Mouse (Mus musculus) heart, postnatal 0 days (tissue): ENCODE measurements at regions not wholly inside any gene's neighbourhood (a gene's known extent, or its start where the extent isn't known, plus 50 kb on each side); places are given as distances from the start of the nearest gene placed in this dataset.

Source experiments
- CTCF ChIP-seq: IDR thresholded peaks from 2 replicates; pipeline ENCODE4 v1.5.1; 2016; ENCODE audit warnings: antibody characterized with exemption, control low read depth, low read depth
- EP300 ChIP-seq: IDR thresholded peaks from 2 replicates; pipeline ENCODE4 v1.6.1; 2016; ENCODE audit warnings: antibody characterized with exemption, low read depth

DNA sequence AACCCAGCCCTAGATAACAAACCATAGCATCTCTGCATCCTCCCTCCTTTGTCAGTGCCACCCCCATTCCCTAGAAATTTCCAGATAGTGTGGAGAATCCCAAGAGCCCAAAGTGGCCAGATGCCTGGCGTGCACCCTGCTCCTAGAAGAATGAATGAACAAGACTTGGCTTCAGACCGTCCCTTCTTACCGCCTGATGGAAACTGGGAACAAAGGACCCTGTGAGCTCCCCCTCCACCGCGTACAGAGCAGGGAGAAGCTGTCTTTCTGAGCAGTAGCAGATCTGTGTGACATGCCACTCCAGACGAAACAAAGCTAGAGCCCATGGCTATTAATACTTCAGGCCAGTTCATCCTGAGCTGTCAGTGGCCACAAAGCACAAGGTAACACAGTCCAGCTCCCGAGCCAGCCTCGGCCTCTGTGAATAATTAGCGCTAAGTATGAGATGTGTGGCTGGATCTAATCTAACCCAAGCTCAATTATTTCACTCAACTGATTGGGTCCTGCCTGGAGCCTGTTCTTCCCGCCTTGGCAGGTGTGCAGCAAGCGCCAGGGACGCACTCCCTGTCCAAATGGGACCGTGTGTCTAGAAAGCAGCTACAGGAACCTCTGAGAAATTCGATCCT, 111.6 kb downstream of the Cxcl12 start:
- no peak for TF ChIP-seq CTCF
- no peak for TF ChIP-seq EP300
